Mouse (Mus musculus) limb, embryonic 14.5 days (tissue): ENCODE measurements around the gene 1700122O11Rik. TPM values are rescaled to one million over a fixed set of nuclear protein-coding genes. Genes with fewer than 3 reads are reported as not detected.
A peak's percentile ranks its signal among the peaks of the same experiment; 100 is the strongest.

ENCODE experiments used
- ATAC-seq: fragments of 200-750 bp; cut with Nextera tagmentation; 2 replicates; pipeline ENCODE4 v1.8.0; 2017; ENCODE audit warnings: low read depth, moderate number of reproducible peaks, moderate TSS enrichment; ENCODE audit not compliant: low FRiP score
- DNase-seq: peaks from one replicate; pipeline ENCODE4 v3.0.0-alpha.2; 2015; ENCODE audit warnings: low spot score
- H3K27ac ChIP-seq: fragments of 300-500 bp; sonication (generic); replicated peaks from 2 replicates; pipeline ENCODE4 v1.5.1; 2014; ENCODE audit warnings: low read depth, mild to moderate bottlenecking, low read length, moderate library complexity, mixed read lengths
- H3K27me3 ChIP-seq: fragments of 300-500 bp; sonication (generic); 2 replicates; pipeline ENCODE4 v1.6.1; 2014; ENCODE audit warnings: low read length, mixed read lengths; ENCODE audit not compliant: control insufficient read depth, insufficient read depth
- H3K36me3 ChIP-seq: fragments of 300-500 bp; sonication (generic); 2 replicates; pipeline ENCODE4 v1.6.1; 2014; ENCODE audit warnings: mild to moderate bottlenecking, low read length, moderate library complexity, mixed read lengths; ENCODE audit not compliant: control insufficient read depth, insufficient read depth
- H3K4me1 ChIP-seq: fragments of 300-500 bp; sonication (generic); 2 replicates; pipeline ENCODE4 v1.6.1; 2014; ENCODE audit warnings: antibody characterized with exemption, low read length, mixed read lengths; ENCODE audit not compliant: control insufficient read depth, insufficient read depth
- H3K4me2 ChIP-seq: fragments of 300-500 bp; sonication (generic); replicated peaks from 2 replicates; pipeline ENCODE4 v1.6.1; 2014; ENCODE audit warnings: low read depth, mild to moderate bottlenecking, low read length, moderate library complexity; ENCODE audit not compliant: severe bottlenecking
- H3K4me3 ChIP-seq: fragments of 300-500 bp; sonication (generic); replicated peaks from 2 replicates; pipeline ENCODE4 v1.5.1; 2014; ENCODE audit warnings: low read length
- H3K9ac ChIP-seq: fragments of 300-500 bp; sonication (generic); 2 replicates; pipeline ENCODE4 v1.6.1; 2014; ENCODE audit warnings: mild to moderate bottlenecking, low read depth, low read length, moderate library complexity; ENCODE audit not compliant: severe bottlenecking
- H3K9me3 ChIP-seq: fragments of 300-500 bp; sonication (generic); 2 replicates; pipeline ENCODE4 v1.6.1; 2016; ENCODE audit warnings: low read length; ENCODE audit not compliant: control insufficient read depth
- POLR2A ChIP-seq: fragments of 200-500 bp; IDR thresholded peaks from 2 replicates; pipeline ENCODE4 v1.8.0; 2012; ENCODE audit warnings: inconsistent platforms, mild to moderate bottlenecking, moderate library complexity, borderline replicate concordance; ENCODE audit not compliant: insufficient read depth, insufficient read length; ENCODE audit errors: extremely low read depth
- WGBS: fragments of 180-500 bp; shearing (Covaris S2); extraction: QIAGEN DNeasy Blood & Tissue Kit; methylation state at CpG from one replicate; pipeline ENCODE4 v1.1.7; 2014; 5-methylcytosine and 5-hydroxymethylcytosine counted together
- polyA plus RNA-seq, 2 experiments: library from polyadenylated mRNA; depleted of rRNA in 1 of 2; stranded (reverse) in 1 of 2; unstranded in 1 of 2; fragments of >200 nt; fragmentation: Nextera tagmentation in 1 of 2; extraction: Ambion mirVana in 1 of 2; gene quantifications; 2 replicates each; pipeline versions ENCODE4 v1.2.1 to v1.2.3; 2012 to 2014

1700122O11Rik gene
- not detected in 2 replicates for polyA plus RNA-seq (2012; rRNA removed)
- not detected in 2 replicates for polyA plus RNA-seq (2014; fragmentation: Nextera tagmentation; extraction: Ambion mirVana)

DNA sequence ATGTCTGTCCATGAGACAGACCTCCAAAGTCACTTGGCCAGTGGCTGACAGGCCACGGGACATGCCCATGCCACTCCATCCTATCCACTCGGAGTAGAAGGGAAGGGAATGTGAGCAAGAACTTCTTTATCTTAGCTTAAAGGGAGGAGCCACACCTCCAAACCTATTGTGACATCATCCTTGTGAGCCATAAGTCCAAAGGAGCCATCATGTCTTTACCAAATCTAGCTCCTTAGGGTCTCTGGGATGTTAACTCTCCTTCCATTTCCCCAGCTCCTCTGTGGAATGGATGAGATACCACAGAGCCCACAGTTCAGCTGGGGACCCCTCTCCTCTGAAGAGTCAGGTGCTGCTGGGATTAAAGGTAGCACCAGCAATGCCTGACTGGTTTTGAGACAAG, at the start of gene 1700122O11Rik:
Gene 1700122O11Rik (minus strand): TSS at position 101 of the 400 bp plus-strand sequence.
- no peak within 1 kb of the TSS for H3K9ac ChIP-seq
- H3K4me1 ChIP-seq = peaks cover 26% of the 10 kb centered on the region
- ATAC-seq (no peak), DNase-seq (no peak)
- H3K9me3 ChIP-seq = no peaks in the 10 kb centered on the region
- H3K4me3 ChIP-seq = no peak within 1 kb of the TSS
- WGBS = 91% methylated on average over 2 of the region's 2 CpGs
- no peak within 1 kb of the TSS for H3K4me2 ChIP-seq
- no peak for TF ChIP-seq POLR2A
- peak within 1 kb of the TSS; percentile 49; the same call in 1 of the 2 replicates for H3K27ac ChIP-seq
- H3K36me3 ChIP-seq = no peaks in the 10 kb centered on the region
- no peaks in the 10 kb centered on the region for H3K27me3 ChIP-seq

- no peaks in the 10 kb centered on the region for H3K36me3 ChIP-seq
- no peak for ATAC-seq
- no peak overlapping the region for H3K27ac ChIP-seq
- no peaks in the 10 kb centered on the region for H3K4me1 ChIP-seq
- H3K9ac ChIP-seq = no peak overlapping the region
- H3K4me3 ChIP-seq = no peak overlapping the region
- WGBS = 52% methylated on average over 3 of the region's 3 CpGs
- DNase-seq = no peak
- H3K27me3 ChIP-seq = no peaks in the 10 kb centered on the region
- H3K9me3 ChIP-seq = no peaks in the 10 kb centered on the region
- H3K4me2 ChIP-seq = no peak overlapping the region
- TF ChIP-seq POLR2A = no peak
These were observed 42.5 kb upstream of the 1700122O11Rik start for GRCm38 (mm10) chr17:48080626-48081025.

GRCm38 (mm10) chr17:48067729-48068128, 29.6 kb upstream of the 1700122O11Rik start:
- no peak for DNase-seq
- no peak overlapping the region for H3K27ac ChIP-seq
- no peak for ATAC-seq
- no peak overlapping the region for H3K9ac ChIP-seq
- H3K9me3 ChIP-seq = no peaks in the 10 kb centered on the region
- 25% methylated on average over 5 of the region's 5 CpGs for WGBS
- H3K4me2 ChIP-seq = no peak overlapping the region
- no peaks in the 10 kb centered on the region for H3K36me3 ChIP-seq
- no peak overlapping the region for H3K4me3 ChIP-seq
- H3K27me3 ChIP-seq = no peaks in the 10 kb centered on the region
- TF ChIP-seq POLR2A = no peak
- H3K4me1 ChIP-seq = peaks cover 36% of the 10 kb centered on the region

- Histone ChIP-seq H3K4me2 (no peak overlapping the region), H3K9ac (no peak overlapping the region), H3K4me1 (peaks cover 36% of the 10 kb centered on the region), H3K36me3 (no peaks in the 10 kb centered on the region), H3K4me3 (no peak overlapping the region), H3K27me3 (no peaks in the 10 kb centered on the region), H3K27ac (no peak overlapping the region), H3K9me3 (no peaks in the 10 kb centered on the region)
- DNase-seq = no peak
- TF ChIP-seq POLR2A = no peak
- WGBS = 65% methylated on average over 10 of the region's 10 CpGs
- no peak for ATAC-seq
These were observed 29.1 kb upstream of the 1700122O11Rik start for GRCm38 (mm10) chr17:48067083-48067614.

DNA sequence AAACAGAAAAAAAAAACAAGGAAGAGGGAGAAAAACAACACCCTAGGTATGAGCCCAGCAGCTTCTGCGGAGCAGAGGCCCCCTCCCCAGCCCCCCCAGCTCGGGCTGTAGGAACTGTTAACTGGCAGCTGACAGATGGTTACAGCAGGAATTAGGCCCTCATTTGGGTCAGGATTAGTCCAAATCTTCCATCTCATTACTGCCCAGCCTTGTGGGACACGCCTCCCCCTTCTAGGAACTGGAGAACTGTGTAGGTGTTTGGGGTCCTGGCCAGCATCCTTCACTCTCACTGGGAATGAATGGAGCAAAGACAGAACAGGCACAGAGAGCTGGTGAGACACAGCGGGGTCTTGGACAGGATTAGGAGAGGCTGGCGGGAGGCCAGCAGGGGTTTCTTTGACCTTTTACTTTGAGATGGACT, 27.0 kb upstream of the 1700122O11Rik start:
- Histone ChIP-seq H3K4me1 (peaks cover 36% of the 10 kb centered on the region), H3K9ac (no peak overlapping the region), H3K4me3 (no peak overlapping the region), H3K4me2 (peak overlapping the region; percentile 28), H3K9me3 (no peaks in the 10 kb centered on the region), H3K27me3 (no peaks in the 10 kb centered on the region), H3K36me3 (no peaks in the 10 kb centered on the region), H3K27ac (peak overlapping the region; percentile 86)
- WGBS = 11% methylated on average over 5 of the region's 5 CpGs
- peak; percentile 47 for DNase-seq
- peak; percentile 73 for ATAC-seq
- no peak for TF ChIP-seq POLR2A
